Mouse (Mus musculus) liver, embryonic 12.5 days (tissue): ENCODE measurements around the gene Helq. TPM values are rescaled to one million over a fixed set of nuclear protein-coding genes. Genes with fewer than 3 reads are reported as not detected.

ENCODE experiments used
- ATAC-seq: fragments of 200-750 bp; cut with Nextera tagmentation; 2 replicates; pipeline ENCODE4 v1.8.0; 2017; ENCODE audit warnings: moderate number of reproducible peaks, mild to moderate bottlenecking, moderate library complexity
- H3K27ac ChIP-seq: fragments of 300-500 bp; sonication (generic); 2 replicates; pipeline ENCODE4 v1.5.1; 2016; ENCODE audit warnings: mild to moderate bottlenecking
- H3K27me3 ChIP-seq: fragments of 300-500 bp; sonication (generic); replicated peaks from 2 replicates; pipeline ENCODE4 v1.6.1; 2016; ENCODE audit warnings: mild to moderate bottlenecking, moderate library complexity
- H3K36me3 ChIP-seq: fragments of 300-500 bp; sonication (generic); 2 replicates; pipeline ENCODE4 v1.6.1; 2016; ENCODE audit warnings: mild to moderate bottlenecking, moderate library complexity
- H3K4me1 ChIP-seq: fragments of 300-500 bp; sonication (generic); 2 replicates; pipeline ENCODE4 v1.6.1; 2016
- H3K4me2 ChIP-seq: fragments of 300-500 bp; sonication (generic); 2 replicates; pipeline ENCODE4 v1.6.1; 2016; ENCODE audit warnings: mild to moderate bottlenecking, moderate library complexity
- H3K4me3 ChIP-seq: fragments of 300-500 bp; sonication (generic); 2 replicates; pipeline ENCODE4 v1.5.1; 2016; ENCODE audit warnings: mild to moderate bottlenecking, moderate library complexity
- H3K9ac ChIP-seq: fragments of 300-500 bp; sonication (generic); 2 replicates; pipeline ENCODE4 v1.6.1; 2016; ENCODE audit warnings: mild to moderate bottlenecking, moderate library complexity
- H3K9me3 ChIP-seq: fragments of 300-500 bp; sonication (generic); replicated peaks from 2 replicates; pipeline ENCODE4 v1.6.1; 2016; ENCODE audit warnings: mild to moderate bottlenecking, moderate library complexity
- WGBS: fragments of 180-500 bp; shearing (Covaris S2); methylation state at CpG from one replicate; pipeline ENCODE4 v1.1.7; 2016; ENCODE audit not compliant: insufficient replicate concordance; 5-methylcytosine and 5-hydroxymethylcytosine counted together
- polyA plus RNA-seq: library from polyadenylated mRNA; unstranded; fragments of >200 nt; fragmentation: Nextera tagmentation; extraction: Ambion mirVana; gene quantifications from 2 replicates; pipeline ENCODE4 v1.2.1, GENCODE M21; 2016

Gene Helq
- polyA plus RNA-seq, 1 experiment from 2014 or later: 22.2 TPM

GRCm38 (mm10) chr5:100728757-100729156 lies 69.6 kb downstream of the Helq start:
- H3K4me3 ChIP-seq: no peak overlapping the region
- no peak overlapping the region for H3K9ac ChIP-seq
- ATAC-seq: no peak
- H3K27me3 ChIP-seq: no peaks in the 10 kb centered on the region
- 25% methylated on average over 13 of the region's 13 CpGs for WGBS
- H3K36me3 ChIP-seq: no peaks in the 10 kb centered on the region
- peaks cover under 1% of the 10 kb centered on the region; the same call in 1 of the 2 replicates for H3K4me1 ChIP-seq
- no peaks in the 10 kb centered on the region for H3K9me3 ChIP-seq
- peak overlapping the region; percentile 49 for H3K4me2 ChIP-seq
- H3K27ac ChIP-seq: no peak overlapping the region

GRCm38 (mm10) chr5:100726001-100726400 lies 72.4 kb downstream of the Helq start:
- no peak overlapping the region for H3K4me3 ChIP-seq
- 66% methylated on average over 4 of the region's 4 CpGs for WGBS
- no peak for ATAC-seq
- peaks cover 8% of the 10 kb centered on the region; the same call in 1 of the 2 replicates for H3K27me3 ChIP-seq
- no peak overlapping the region for H3K27ac ChIP-seq
- H3K4me2 ChIP-seq: no peak overlapping the region
- no peaks in the 10 kb centered on the region for H3K36me3 ChIP-seq
- no peaks in the 10 kb centered on the region for H3K4me1 ChIP-seq
- H3K9me3 ChIP-seq: no peaks in the 10 kb centered on the region
- no peak overlapping the region for H3K9ac ChIP-seq

DNA sequence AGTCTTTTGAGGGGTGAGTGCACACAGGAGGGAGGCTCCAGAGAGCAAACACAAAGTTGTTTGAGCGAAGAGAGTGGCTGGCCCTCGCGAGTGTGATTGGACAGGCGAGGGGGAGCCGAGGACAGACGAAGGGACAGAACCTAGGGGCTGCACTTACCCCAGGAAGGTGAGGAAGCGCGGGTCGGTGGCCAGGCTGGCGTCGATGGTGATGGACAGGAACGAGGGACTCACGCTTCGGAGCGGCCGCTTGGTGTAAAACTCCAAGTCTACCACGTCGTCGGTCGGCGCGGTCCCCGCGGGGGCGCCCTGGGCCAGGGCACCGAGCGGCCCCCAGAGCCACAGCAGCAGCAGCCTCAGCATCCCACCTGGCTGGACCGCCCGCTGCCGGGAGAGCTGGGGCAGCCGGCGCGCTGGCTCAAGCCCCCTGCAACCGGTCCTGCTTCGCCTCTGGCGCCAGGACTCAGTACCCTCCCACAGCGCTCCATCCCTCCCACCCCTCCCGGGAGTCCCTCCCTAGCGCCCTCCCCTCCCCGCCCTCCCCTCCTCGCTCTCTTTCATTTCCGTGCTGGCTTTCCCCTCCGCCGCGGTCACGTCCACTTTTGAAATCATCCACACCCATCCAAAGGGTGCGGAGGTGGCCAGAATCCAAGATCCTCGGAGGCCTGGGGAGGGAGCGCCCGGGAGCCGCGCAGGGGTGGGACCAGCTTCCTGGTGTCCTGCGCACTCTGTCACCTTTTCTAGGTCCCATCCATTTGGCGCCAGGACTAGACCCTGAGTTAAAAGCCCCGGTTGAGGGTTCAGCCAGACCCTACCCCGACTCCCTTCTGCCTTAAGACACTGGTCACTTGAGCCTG lies 78.9 kb downstream of the Helq start, which contains the start of gene Hpse:
Gene Hpse (minus strand): TSS at position 482 of the 854 bp plus-strand sequence.
- H3K9ac ChIP-seq: peak within 1 kb of the TSS; percentile 51
- H3K4me1 ChIP-seq: peaks cover 14% of the 10 kb centered on the region
- no peak within 1 kb of the TSS for H3K27ac ChIP-seq
- H3K4me3 ChIP-seq: peak within 1 kb of the TSS; percentile 56
- H3K27me3 ChIP-seq: peaks cover 40% of the 10 kb centered on the region
- H3K9me3 ChIP-seq: no peaks in the 10 kb centered on the region
- ATAC-seq: peak; percentile 61
- H3K4me2 ChIP-seq: peak within 1 kb of the TSS; percentile 81
- under 1% methylated on average over 52 of the region's 56 CpGs for WGBS
- H3K36me3 ChIP-seq: no peaks in the 10 kb centered on the region

DNA sequence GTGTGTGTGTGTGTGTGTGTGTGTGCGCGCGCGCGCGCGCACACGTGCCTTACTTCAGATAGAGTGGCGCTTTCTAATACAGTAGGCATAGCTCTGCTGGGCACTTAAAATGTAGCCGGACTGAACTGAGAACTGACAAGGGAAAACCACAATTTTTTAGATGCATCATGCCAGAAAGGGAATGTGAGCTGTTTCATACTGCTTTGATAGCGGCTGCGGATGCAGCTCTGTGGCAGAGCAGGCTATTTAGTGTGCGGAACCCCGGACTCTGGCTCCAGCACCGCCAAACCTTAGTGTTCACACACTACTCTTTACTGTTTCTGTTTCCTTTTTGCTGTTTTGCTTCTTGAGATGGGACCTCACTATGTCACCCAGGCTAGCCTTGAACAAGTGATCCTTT lies 81.6 kb downstream of the Helq start:
- Histone ChIP-seq H3K9me3 (no peaks in the 10 kb centered on the region), H3K4me2 (no peak overlapping the region), H3K9ac (no peak overlapping the region), H3K27ac (no peak overlapping the region), H3K4me3 (no peak overlapping the region), H3K4me1 (peaks cover 14% of the 10 kb centered on the region), H3K27me3 (peaks cover 36% of the 10 kb centered on the region), H3K36me3 (no peaks in the 10 kb centered on the region)
- WGBS: 86% methylated on average over 15 of the region's 15 CpGs
- no peak for ATAC-seq

Other genes starting within 250 kb of the Helq start
- gene Plac8, start 226.4 kb downstream of the Helq start, polyA plus RNA-seq: 32.2 and 35.8 TPM in 2 replicates
- gene Coq2, start 123.5 kb downstream of the Helq start, polyA plus RNA-seq: 42.4 and 42.8 TPM in 2 replicates
- 2.2 and 2.5 TPM in 2 replicates for gene Hpse, start 78.9 kb downstream of the Helq start, polyA plus RNA-seq
- gene Mrps18c, start within 50 bp of the Helq start, polyA plus RNA-seq: 165 and 176 TPM in 2 replicates
- gene Abraxas1, start 22.4 kb upstream of the Helq start, polyA plus RNA-seq: 23.3 and 24.3 TPM in 2 replicates
- gene Gpat3, start 47.1 kb upstream of the Helq start, polyA plus RNA-seq: 0.75 and 0.93 TPM in 2 replicates